Mouse (Mus musculus) myocyte (in vitro differentiated cells): Measurements from ENCODE around the gene Jkamp. TPM values are rescaled to one million over a fixed set of nuclear protein-coding genes. Genes with fewer than 3 reads are reported as not detected.

ENCODE experiments used
- H3K27me3 ChIP-seq: one replicate; pipeline ENCODE4 v1.6.1; 2011; ENCODE audit not compliant: control insufficient read depth, insufficient read depth, insufficient read length
- H3K36me3 ChIP-seq: one replicate; pipeline ENCODE4 v1.6.1; 2011; ENCODE audit not compliant: control insufficient read depth, insufficient read depth
- H3K4me2 ChIP-seq: one replicate; pipeline ENCODE4 v1.6.1; 2011; ENCODE audit warnings: low read depth, control low read depth
- H3K4me3 ChIP-seq: one replicate; pipeline ENCODE4 v1.5.1; 2011; ENCODE audit warnings: mild to moderate bottlenecking, control low read depth, moderate library complexity
- H3K79me2 ChIP-seq: one replicate; pipeline ENCODE4 v1.6.1; 2011; ENCODE audit not compliant: control insufficient read depth, insufficient read depth
- H3ac ChIP-seq: one replicate; pipeline ENCODE4 v1.6.1; 2011; ENCODE audit not compliant: control insufficient read depth, insufficient read length
- CEBPB ChIP-seq: IDR thresholded peaks from 2 replicates; pipeline ENCODE4 v1.6.1; 2011; ENCODE audit warnings: mild to moderate bottlenecking, moderate library complexity; ENCODE audit not compliant: poor library complexity, insufficient read depth, severe bottlenecking
- E2F4 ChIP-seq: IDR thresholded peaks from one replicate; pipeline ENCODE4 v1.6.1; 2011; ENCODE audit warnings: mild to moderate bottlenecking, control low read depth, moderate library complexity; ENCODE audit not compliant: insufficient read depth
- MAX ChIP-seq: IDR thresholded peaks from one replicate; pipeline ENCODE4 v1.6.1; 2011; ENCODE audit warnings: low read depth, mild to moderate bottlenecking, control low read depth
- MYOD1 ChIP-seq, 3 experiments: IDR thresholded peaks; one replicate each; pipeline ENCODE4 v1.6.1; 2011; ENCODE audit warnings: control low read depth in 2 of 3, low read depth in 2 of 3, mild to moderate bottlenecking in 2 of 3, moderate library complexity in 1 of 3; ENCODE audit not compliant: insufficient read length in 2 of 3, control insufficient read depth in 1 of 3
- MYOG ChIP-seq, 3 experiments: IDR thresholded peaks; one replicate each; pipeline ENCODE4 v1.6.1; 2011; ENCODE audit warnings: control low read depth in 2 of 3, low read depth in 2 of 3, mild to moderate bottlenecking in 2 of 3; ENCODE audit not compliant: insufficient read length in 2 of 3, control insufficient read depth in 1 of 3, insufficient read depth in 1 of 3
- POLR2A ChIP-seq: IDR thresholded peaks from one replicate; pipeline ENCODE4 v1.6.1; 2011; ENCODE audit warnings: low read depth, mild to moderate bottlenecking, control low read depth, moderate library complexity; ENCODE audit not compliant: insufficient read length
- POLR2AphosphoS2 ChIP-seq: IDR thresholded peaks from one replicate; pipeline ENCODE4 v1.6.1; 2011; ENCODE audit warnings: low read depth, control low read depth; ENCODE audit not compliant: insufficient read length
- REST ChIP-seq: IDR thresholded peaks from one replicate; pipeline ENCODE4 v1.6.1; 2011; ENCODE audit warnings: mild to moderate bottlenecking, control low read depth, moderate library complexity; ENCODE audit not compliant: insufficient read depth, insufficient read length
- SRF ChIP-seq: IDR thresholded peaks from one replicate; pipeline ENCODE4 v1.6.1; 2011; ENCODE audit warnings: low read depth; ENCODE audit not compliant: control insufficient read depth, insufficient read length
- TCF12 ChIP-seq: IDR thresholded peaks from one replicate; pipeline ENCODE4 v1.6.1; 2011; ENCODE audit warnings: mild to moderate bottlenecking, control low read depth; ENCODE audit not compliant: poor library complexity, insufficient read depth, severe bottlenecking
- TCF3 ChIP-seq: IDR thresholded peaks from one replicate; pipeline ENCODE4 v1.6.1; 2011; ENCODE audit warnings: low read depth, control low read depth; ENCODE audit not compliant: insufficient read length
- USF1 ChIP-seq: IDR thresholded peaks from one replicate; pipeline ENCODE4 v1.6.1; 2011; ENCODE audit warnings: low read depth, mild to moderate bottlenecking, control low read depth, moderate library complexity
- polyA plus RNA-seq: library from polyadenylated mRNA; unstranded; fragments of >200 nt; fragmentation: generic; extraction: Trizol; gene quantifications from one replicate; pipeline ENCODE4 v1.2.1, GENCODE M21; 2012; ENCODE audit warnings: missing spikeins

Jkamp gene
- polyA plus RNA-seq, 1 experiment: 22.2 TPM

DNA sequence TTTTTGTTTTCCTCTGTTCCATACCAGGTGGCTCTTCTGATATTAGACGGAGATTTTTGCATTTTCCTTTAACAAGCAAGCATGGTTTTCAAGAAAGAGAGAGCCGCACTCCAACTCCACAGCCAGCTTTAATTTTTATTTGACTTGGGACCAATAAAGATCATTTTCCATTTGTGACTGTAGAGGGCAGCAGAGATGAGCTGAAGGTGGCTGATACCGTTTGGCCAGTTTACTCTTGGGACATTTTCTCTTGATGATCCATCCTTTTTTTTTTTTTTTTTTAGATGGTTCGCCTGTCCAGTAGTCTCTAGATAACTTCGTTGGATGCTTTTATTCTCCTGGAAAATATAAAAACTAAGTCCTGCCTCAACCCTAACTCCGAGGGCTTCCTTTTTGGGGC, 32.1 kb upstream of the Jkamp start:
- Histone ChIP-seq H3K27me3 (peaks cover 11% of the 10 kb centered on the region), H3ac (no peak overlapping the region), H3K79me2 (no peaks in the 10 kb centered on the region), H3K36me3 (no peaks in the 10 kb centered on the region), H3K4me2 (no peak overlapping the region), H3K4me3 (no peak overlapping the region)
- no peak for TF ChIP-seq USF1
- no peak for TF ChIP-seq POLR2AphosphoS2
- TF ChIP-seq CEBPB: no peak
- TF ChIP-seq TCF3: no peak
- TF ChIP-seq REST: no peak
- no peak for TF ChIP-seq MYOG (IDR thresholded peaks at IDR 0.05; ENCODE audit: control insufficient read depth in 1 of 3, insufficient read depth in 1 of 3, insufficient read length in 2 of 3, low read depth in 2 of 3)
- TF ChIP-seq TCF12: no peak
- TF ChIP-seq SRF: no peak
- no peak for TF ChIP-seq MAX
- TF ChIP-seq MYOD1 (IDR thresholded peaks at IDR 0.05; ENCODE audit: control insufficient read depth in 1 of 3, insufficient read length in 2 of 3, low read depth in 2 of 3): no peak
- no peak for TF ChIP-seq E2F4
- TF ChIP-seq POLR2A: no peak

- no peak overlapping the region for H3K4me3 ChIP-seq
- peaks cover 11% of the 10 kb centered on the region for H3K27me3 ChIP-seq
- no peak overlapping the region for H3ac ChIP-seq
- no peak overlapping the region for H3K4me2 ChIP-seq
- TF ChIP-seq MYOD1 (IDR thresholded peaks at IDR 0.05; ENCODE audit: control insufficient read depth in 1 of 3, insufficient read length in 2 of 3, low read depth in 2 of 3) (no peak), MAX (no peak), REST (no peak), POLR2A (no peak), POLR2AphosphoS2 (no peak), TCF3 (no peak), MYOG (IDR thresholded peaks at IDR 0.05; ENCODE audit: control insufficient read depth in 1 of 3, insufficient read depth in 1 of 3, insufficient read length in 2 of 3, low read depth in 2 of 3) (no peak), USF1 (no peak), CEBPB (no peak), TCF12 (no peak), E2F4 (no peak), SRF (no peak)
- no peaks in the 10 kb centered on the region for H3K79me2 ChIP-seq
- no peaks in the 10 kb centered on the region for H3K36me3 ChIP-seq
These were observed 31.5 kb upstream of the Jkamp start for GRCm38 (mm10) chr12:72053851-72054250.

DNA sequence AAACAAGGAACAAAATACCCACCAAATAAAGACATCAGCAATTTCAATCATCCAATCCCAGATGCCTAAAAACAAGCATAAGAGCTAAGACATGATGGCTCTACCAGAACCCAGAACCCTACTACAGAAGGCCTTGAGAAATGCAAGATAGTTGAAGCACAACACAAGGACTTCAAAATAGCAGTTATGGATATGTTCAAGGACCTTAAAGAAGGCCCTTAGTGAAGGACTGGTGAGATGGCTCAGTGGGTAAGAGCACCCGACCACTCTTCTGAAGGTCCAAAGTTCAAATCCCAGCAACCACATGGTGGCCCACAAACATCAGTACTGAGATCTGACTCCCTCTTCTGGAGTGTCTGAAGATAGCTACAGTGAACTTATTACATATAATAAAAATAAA, 27.6 kb upstream of the Jkamp start:
- H3K4me3 ChIP-seq: no peak overlapping the region
- no peak overlapping the region for H3K4me2 ChIP-seq
- H3K36me3 ChIP-seq: no peaks in the 10 kb centered on the region
- no peak for TF ChIP-seq REST
- TF ChIP-seq POLR2AphosphoS2: no peak
- TF ChIP-seq MAX: no peak
- TF ChIP-seq SRF: no peak
- no peaks in the 10 kb centered on the region for H3K79me2 ChIP-seq
- no peak overlapping the region for H3ac ChIP-seq
- peaks cover 21% of the 10 kb centered on the region for H3K27me3 ChIP-seq

DNA sequence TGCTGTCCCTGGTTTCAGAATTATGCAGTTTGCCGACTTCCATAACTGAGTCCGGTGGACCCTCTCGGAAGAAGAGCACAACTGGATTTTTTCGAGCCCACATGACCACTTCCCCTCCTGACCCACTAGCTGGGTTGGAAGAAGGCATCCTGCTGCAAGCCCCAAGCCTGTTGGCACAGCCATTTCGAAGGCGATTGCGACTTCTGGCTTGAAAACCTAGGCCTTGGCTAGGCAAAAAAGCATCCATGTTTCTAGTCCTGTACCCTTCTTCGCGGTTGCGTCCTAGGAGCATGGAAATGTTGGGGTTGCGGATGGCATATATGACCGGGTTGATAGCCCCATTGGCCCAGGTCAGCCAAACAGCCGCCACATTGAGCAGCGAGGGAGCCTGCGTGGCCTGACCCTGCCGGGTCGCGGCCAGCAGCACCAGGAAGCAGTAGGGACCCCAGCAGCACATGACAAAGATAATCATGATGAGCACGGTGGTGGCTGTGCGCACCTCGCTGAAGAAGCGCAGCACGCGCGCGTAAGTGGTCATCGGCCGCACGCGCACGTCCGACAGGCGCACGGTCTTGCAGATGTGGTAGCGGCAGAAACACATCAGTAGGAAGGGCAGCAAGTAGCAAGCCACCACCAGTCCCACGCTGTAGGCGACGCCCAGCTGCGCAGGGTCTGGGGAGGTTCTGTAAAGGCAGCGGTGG, 15.6 kb upstream of the Jkamp start:
- peak overlapping the region; percentile 15 for H3K4me3 ChIP-seq
- peak overlapping the region; percentile 10 for H3ac ChIP-seq
- no peaks in the 10 kb centered on the region for H3K79me2 ChIP-seq
- TF ChIP-seq TCF3: no peak
- TF ChIP-seq MYOG (IDR thresholded peaks at IDR 0.05; ENCODE audit: control insufficient read depth in 1 of 3, insufficient read depth in 1 of 3, insufficient read length in 2 of 3, low read depth in 2 of 3): no peak
- TF ChIP-seq POLR2A: no peak
- TF ChIP-seq CEBPB: no peak
- no peak for TF ChIP-seq TCF12
- no peak for TF ChIP-seq POLR2AphosphoS2
- no peak for TF ChIP-seq MYOD1 (IDR thresholded peaks at IDR 0.05; ENCODE audit: control insufficient read depth in 1 of 3, insufficient read length in 2 of 3, low read depth in 2 of 3)
- TF ChIP-seq REST: no peak
- TF ChIP-seq E2F4: no peak
- TF ChIP-seq USF1: no peak
- no peak for TF ChIP-seq MAX
- no peak for TF ChIP-seq SRF
- no peaks in the 10 kb centered on the region for H3K36me3 ChIP-seq
- peaks cover 9% of the 10 kb centered on the region for H3K27me3 ChIP-seq
- peak overlapping the region; percentile 90 for H3K4me2 ChIP-seq
